Comparison of ENCODE assay signal across 9 mouse cellular contexts in genomic region chr15:10468761-10469160, GRCm38 (mm10). TPM values are rescaled to one million over a fixed set of nuclear protein-coding genes. Genes with fewer than 3 reads are reported as not detected.
DNase-seq lines count a peak whose midpoint lies in the region; ATAC-seq and TF ChIP-seq lines count a peak whose summit lies in the region.
"Had no signal": no experiment of that assay in that cellular context is flagged by ENCODE, and none has a peak within 500 bp of the region (broad histone marks: within the 10 kb centered on the region; RNA-seq: fewer than 3 reads in every experiment).

No protein-coding gene starts in this region.

- intact Hi-C loops in left cerebral cortex, adult 2 months (cut with DNase I) = no loop called here
- intact Hi-C loops in left cerebral cortex, postnatal 14 days (cut with DNase I) = loop anchor here (10.0 kb wide), 1 partner anchor 1014 kb away; no protein-coding TSS in a partner anchor

- no peaks in the 10 kb centered on the region for H3K27me3 ChIP-seq in embryonic facial prominence, embryonic 12.5 days
- H3K27me3 ChIP-seq in hindbrain, embryonic 12.5 days = no peaks in the 10 kb centered on the region
- no peaks in the 10 kb centered on the region for H3K27me3 ChIP-seq in midbrain, embryonic 12.5 days

- DNase-seq in left cerebral cortex, adult 2 months (ENCODE audit: extremely low spot score in 1 of 2, low spot score in 2 of 2) = no peak
- no peak for DNase-seq in left cerebral cortex, postnatal 14 days (ENCODE audit: low spot score in 2 of 2)
- DNase-seq in ovary, postnatal 14 days (ENCODE audit: low spot score) = no peak
- DNase-seq in urinary bladder, postnatal 25 days (ENCODE audit: low spot score) = no peak
- DNase-seq: adrenal gland, postnatal 25 days had no signal

- peak overlapping the region; percentile 89 for H3K4me3 ChIP-seq in left cerebral cortex, adult 2 months
- 0 out of 2 replicates have a peak overlapping the region, but pooled peaks have one; percentile 1 for H3K4me3 ChIP-seq in embryonic facial prominence, embryonic 12.5 days
- H3K4me3 ChIP-seq in hindbrain, embryonic 12.5 days = no peak overlapping the region
- no peak overlapping the region for H3K4me3 ChIP-seq in midbrain, embryonic 12.5 days

- no peak overlapping the region; the same call in 1 of the 2 replicates for H3K4me2 ChIP-seq in embryonic facial prominence, embryonic 12.5 days (replicated peaks)
- H3K4me2 ChIP-seq in hindbrain, embryonic 12.5 days (replicated peaks) = 0 out of 2 replicates have a peak overlapping the region, but pooled peaks have one; percentile 1
- H3K4me2 ChIP-seq in midbrain, embryonic 12.5 days (replicated peaks) = peak overlapping the region; percentile 63; the same call in 1 of the 2 replicates

- H3K27ac ChIP-seq in left cerebral cortex, adult 2 months = peak overlapping the region; percentile 29; the same call in 1 of the 2 replicates
- no peak overlapping the region for H3K27ac ChIP-seq in embryonic facial prominence, embryonic 12.5 days
- H3K27ac ChIP-seq in hindbrain, embryonic 12.5 days = no peak overlapping the region
- no peak overlapping the region for H3K27ac ChIP-seq in midbrain, embryonic 12.5 days (replicated peaks)

- no peaks in the 10 kb centered on the region for H3K36me3 ChIP-seq in embryonic facial prominence, embryonic 12.5 days
- no peaks in the 10 kb centered on the region for H3K36me3 ChIP-seq in hindbrain, embryonic 12.5 days
- no peaks in the 10 kb centered on the region for H3K36me3 ChIP-seq in midbrain, embryonic 12.5 days

- no peak for ATAC-seq in embryonic facial prominence, embryonic 12.5 days (ENCODE audit: insufficient number of reproducible peaks, insufficient read depth, low FRiP score, low TSS enrichment)
- no peak for ATAC-seq in hindbrain, embryonic 12.5 days (ENCODE audit: low FRiP score)
- no peak for ATAC-seq in midbrain, embryonic 12.5 days (ENCODE audit: low FRiP score, low read depth)
- no peak for ATAC-seq in erythroblast, adult 5-6 weeks (replicated peaks; ENCODE audit: low FRiP score, poor library complexity, severe bottlenecking)

- no peaks in the 10 kb centered on the region for H3K9me3 ChIP-seq in embryonic facial prominence, embryonic 12.5 days
- H3K9me3 ChIP-seq in hindbrain, embryonic 12.5 days (replicated peaks) = no peaks in the 10 kb centered on the region
- no peaks in the 10 kb centered on the region for H3K9me3 ChIP-seq in midbrain, embryonic 12.5 days

- peaks cover 4% of the 10 kb centered on the region; the same call in 1 of the 2 replicates for H3K4me1 ChIP-seq in embryonic facial prominence, embryonic 12.5 days
- H3K4me1 ChIP-seq in hindbrain, embryonic 12.5 days = peaks cover 11% of the 10 kb centered on the region
- H3K4me1 ChIP-seq in midbrain, embryonic 12.5 days = peaks cover 19% of the 10 kb centered on the region

- no peak for TF ChIP-seq CTCF in left cerebral cortex, adult 2 months (IDR thresholded peaks at IDR 0.05)

- 78% methylated on average over 3 of the region's 3 CpGs for WGBS in embryonic facial prominence, embryonic 12.5 days
- 95% methylated on average over 3 of the region's 3 CpGs for WGBS in hindbrain, embryonic 12.5 days
- 86% methylated on average over 3 of the region's 3 CpGs for WGBS in midbrain, embryonic 12.5 days

- no peak overlapping the region for H3K9ac ChIP-seq in embryonic facial prominence, embryonic 12.5 days
- no peak overlapping the region for H3K9ac ChIP-seq in hindbrain, embryonic 12.5 days
- no peak overlapping the region for H3K9ac ChIP-seq in midbrain, embryonic 12.5 days (replicated peaks)

RNA-seq across cellular contexts. Expression of gene Dnajc21, which starts 1.6 kb away (rescaled TPM):
- total RNA-seq in left cerebral cortex, adult 2 months (2021) = 10 to 100 TPM; 31.3 to 36.5 TPM
- total RNA-seq in left cerebral cortex, postnatal 14 days (2021) = 10 to 100 TPM; 13.7 to 15.6 TPM
- 16.1 and 16.9 TPM in 2 replicates for polyA plus RNA-seq in embryonic facial prominence, embryonic 12.5 days (2016; fragmentation: Nextera tagmentation; extraction: Ambion mirVana)
- polyA plus RNA-seq in hindbrain, embryonic 12.5 days (2016; fragmentation: Nextera tagmentation; extraction: Ambion mirVana) = 15.3 and 16.0 TPM in 2 replicates
- 16.3 and 18.6 TPM in 2 replicates for polyA plus RNA-seq in midbrain, embryonic 12.5 days (2016; fragmentation: Nextera tagmentation; extraction: Ambion mirVana)
- 5.2 and 26.5 TPM in 2 replicates for total RNA-seq in erythroblast, adult 5-6 weeks (2015; ENCODE audit: low replicate concordance)
- total RNA-seq in erythroblast, adult 5-6 weeks (2017; ENCODE audit: low replicate concordance) = 6.6 and 9.9 TPM in 2 replicates

RNA-seq across cellular contexts. Expression of gene Brix1, which starts 17.0 kb away (rescaled TPM):
- 10 to 100 TPM; 18.2 to 22.3 TPM for total RNA-seq in left cerebral cortex, adult 2 months (2021)
- total RNA-seq in left cerebral cortex, postnatal 14 days (2021) = 10 to 100 TPM; 18.9 to 24.2 TPM
- 114 and 126 TPM in 2 replicates for polyA plus RNA-seq in embryonic facial prominence, embryonic 12.5 days (2016; fragmentation: Nextera tagmentation; extraction: Ambion mirVana)
- 91.0 and 102 TPM in 2 replicates for polyA plus RNA-seq in hindbrain, embryonic 12.5 days (2016; fragmentation: Nextera tagmentation; extraction: Ambion mirVana)
- polyA plus RNA-seq in midbrain, embryonic 12.5 days (2016; fragmentation: Nextera tagmentation; extraction: Ambion mirVana) = 101 and 119 TPM in 2 replicates
- 32.2 and 39.6 TPM in 2 replicates for total RNA-seq in erythroblast, adult 5-6 weeks (2015; ENCODE audit: low replicate concordance)
- total RNA-seq in erythroblast, adult 5-6 weeks (2017; ENCODE audit: low replicate concordance) = 4.9 and 12.0 TPM in 2 replicates

RNA-seq across cellular contexts. Expression of gene Rad1, which starts 17.1 kb away (rescaled TPM):
- 10 to 100 TPM; 14.4 to 15.6 TPM for total RNA-seq in left cerebral cortex, adult 2 months (2021)
- 10 to 100 TPM; 12.2 to 14.7 TPM for total RNA-seq in left cerebral cortex, postnatal 14 days (2021)
- 41.1 and 41.7 TPM in 2 replicates for polyA plus RNA-seq in embryonic facial prominence, embryonic 12.5 days (2016; fragmentation: Nextera tagmentation; extraction: Ambion mirVana)
- 32.2 and 33.9 TPM in 2 replicates for polyA plus RNA-seq in hindbrain, embryonic 12.5 days (2016; fragmentation: Nextera tagmentation; extraction: Ambion mirVana)
- 41.3 and 42.4 TPM in 2 replicates for polyA plus RNA-seq in midbrain, embryonic 12.5 days (2016; fragmentation: Nextera tagmentation; extraction: Ambion mirVana)
- 9.2 and 10.6 TPM in 2 replicates for total RNA-seq in erythroblast, adult 5-6 weeks (2015; ENCODE audit: low replicate concordance)
- total RNA-seq in erythroblast, adult 5-6 weeks (2017; ENCODE audit: low replicate concordance) = 1.3 and 6.4 TPM in 2 replicates

Comparison
In these comparisons a context has a peak if more than half of its experiments do, and no peak if none do; other contexts are left out.
1. H3K4me3 ChIP-seq: peak in left cerebral cortex, adult 2 months (single experiment) and embryonic facial prominence, embryonic 12.5 days (single experiment); none in hindbrain, embryonic 12.5 days (single experiment) and midbrain, embryonic 12.5 days (single experiment).